Mouse (Mus musculus): ENCODE data around the gene Ppil4. TPM values are rescaled to one million over a fixed set of nuclear protein-coding genes. Genes with fewer than 3 reads are reported as not detected.

Gene Ppil4
- polyA plus RNA-seq, 1 experiment from 2014 or later, result 39.0 TPM

- Histone ChIP-seq H3K27ac (ENCODE audit: low read depth) (no peak overlapping the region), H3K27me3 (ENCODE audit: insufficient read depth, low read length) (no peaks in the 10 kb centered on the region), H3K4me2 (no peak overlapping the region), H3K9ac (no peak overlapping the region), H3K4me3 (ENCODE audit: low read depth, low read length) (no peak overlapping the region), H3K9me3 (ENCODE audit: low read depth, low read length) (no peaks in the 10 kb centered on the region), H3K36me3 (ENCODE audit: insufficient read depth) (peaks cover 83% of the 10 kb centered on the region), H3K4me1 (ENCODE audit: insufficient read depth) (no peaks in the 10 kb centered on the region)
- DNase-seq (no peak), ATAC-seq (ENCODE audit: insufficient read depth) (no peak)
- 84% methylated on average over 2 of the region's 2 CpGs for WGBS
- no peak for TF ChIP-seq CTCF (IDR thresholded peaks at IDR 0.05; ENCODE audit: low read depth)
Measured at GRCm38 (mm10) chr10:7802519-7803140, 9.9 kb downstream of the Ppil4 start.

GRCm38 (mm10) chr10:7809937-7810336 is 17.2 kb downstream of the Ppil4 start:
- ATAC-seq (ENCODE audit: insufficient read depth) (peak; percentile 44; the same call in 1 of the 2 replicates), DNase-seq (peak; percentile 89)
- WGBS, result 35% methylated on average over 2 of the region's 2 CpGs
- Histone ChIP-seq H3K36me3 (ENCODE audit: insufficient read depth) (peaks cover 81% of the 10 kb centered on the region), H3K4me2 (no peak overlapping the region), H3K9ac (no peak overlapping the region), H3K9me3 (ENCODE audit: low read depth, low read length) (no peaks in the 10 kb centered on the region), H3K27ac (ENCODE audit: low read depth) (no peak overlapping the region), H3K27me3 (ENCODE audit: insufficient read depth, low read length) (no peaks in the 10 kb centered on the region), H3K4me1 (ENCODE audit: insufficient read depth) (no peaks in the 10 kb centered on the region), H3K4me3 (ENCODE audit: low read depth, low read length) (no peak overlapping the region)
- peak; percentile 75 for TF ChIP-seq CTCF (IDR thresholded peaks at IDR 0.05; ENCODE audit: low read depth)

- H3K9ac ChIP-seq, result no peak overlapping the region
- H3K4me1 ChIP-seq (ENCODE audit: insufficient read depth), result no peaks in the 10 kb centered on the region
- DNase-seq (no peak), ATAC-seq (ENCODE audit: insufficient read depth) (no peak)
- H3K4me2 ChIP-seq, result no peak overlapping the region
- H3K4me3 ChIP-seq (ENCODE audit: low read depth, low read length), result no peak overlapping the region
- no peak overlapping the region for H3K27ac ChIP-seq (ENCODE audit: low read depth)
- peaks cover 53% of the 10 kb centered on the region for H3K36me3 ChIP-seq (ENCODE audit: insufficient read depth)
- TF ChIP-seq CTCF (IDR thresholded peaks at IDR 0.05; ENCODE audit: low read depth), result no peak
- H3K9me3 ChIP-seq (ENCODE audit: low read depth, low read length), result no peaks in the 10 kb centered on the region
- 68% methylated on average over 2 of the region's 2 CpGs for WGBS
- H3K27me3 ChIP-seq (ENCODE audit: insufficient read depth, low read length), result no peaks in the 10 kb centered on the region
Measured at GRCm38 (mm10) chr10:7816476-7816875, 23.8 kb downstream of the Ppil4 start.

- no peak overlapping the region for H3K4me3 ChIP-seq (ENCODE audit: low read depth, low read length)
- H3K9ac ChIP-seq, result no peak overlapping the region
- H3K4me1 ChIP-seq (ENCODE audit: insufficient read depth), result no peaks in the 10 kb centered on the region
- DNase-seq (no peak), ATAC-seq (ENCODE audit: insufficient read depth) (no peak)
- no peak overlapping the region for H3K4me2 ChIP-seq
- no peaks in the 10 kb centered on the region for H3K9me3 ChIP-seq (ENCODE audit: low read depth, low read length)
- WGBS, result 77% methylated on average over 4 of the region's 4 CpGs
- no peaks in the 10 kb centered on the region for H3K27me3 ChIP-seq (ENCODE audit: insufficient read depth, low read length)
- H3K36me3 ChIP-seq (ENCODE audit: insufficient read depth), result peaks cover 47% of the 10 kb centered on the region
- no peak overlapping the region for H3K27ac ChIP-seq (ENCODE audit: low read depth)
- no peak for TF ChIP-seq CTCF (IDR thresholded peaks at IDR 0.05; ENCODE audit: low read depth)
Measured at GRCm38 (mm10) chr10:7818676-7819075, 26.0 kb downstream of the Ppil4 start.

- 65% methylated on average over 4 of the region's 4 CpGs for WGBS
- no peak for ATAC-seq (ENCODE audit: insufficient read depth)
- H3K36me3 ChIP-seq (ENCODE audit: insufficient read depth), result peaks cover 48% of the 10 kb centered on the region
Measured at GRCm38 (mm10) chr10:7819156-7819555, 26.5 kb downstream of the Ppil4 start.

GRCm38 (mm10) chr10:7819603-7820002 is 26.9 kb downstream of the Ppil4 start:
- Histone ChIP-seq H3K27ac (ENCODE audit: low read depth) (no peak overlapping the region), H3K9ac (no peak overlapping the region), H3K4me1 (ENCODE audit: insufficient read depth) (no peaks in the 10 kb centered on the region), H3K36me3 (ENCODE audit: insufficient read depth) (peaks cover 43% of the 10 kb centered on the region), H3K4me3 (ENCODE audit: low read depth, low read length) (no peak overlapping the region), H3K4me2 (no peak overlapping the region), H3K27me3 (ENCODE audit: insufficient read depth, low read length) (no peaks in the 10 kb centered on the region), H3K9me3 (ENCODE audit: low read depth, low read length) (no peaks in the 10 kb centered on the region)
- 46% methylated on average over 4 of the region's 4 CpGs for WGBS
- peak; percentile 79 for DNase-seq
- no peak for TF ChIP-seq CTCF (IDR thresholded peaks at IDR 0.05; ENCODE audit: low read depth)
- ATAC-seq (ENCODE audit: insufficient read depth), result peak; percentile 96

More at GRCm38 (mm10) chr10:7819156-7819555, 26.5 kb downstream of the Ppil4 start:
- Histone ChIP-seq H3K9ac (no peak overlapping the region), H3K4me1 (ENCODE audit: insufficient read depth) (no peaks in the 10 kb centered on the region), H3K9me3 (ENCODE audit: low read depth, low read length) (no peaks in the 10 kb centered on the region), H3K27ac (ENCODE audit: low read depth) (no peak overlapping the region), H3K27me3 (ENCODE audit: insufficient read depth, low read length) (no peaks in the 10 kb centered on the region), H3K4me2 (no peak overlapping the region), H3K4me3 (ENCODE audit: low read depth, low read length) (no peak overlapping the region)
- no peak for DNase-seq
- no peak for TF ChIP-seq CTCF (IDR thresholded peaks at IDR 0.05; ENCODE audit: low read depth)

GRCm38 (mm10) chr10:7820171-7820570 is 27.5 kb downstream of the Ppil4 start:
- no peak for ATAC-seq (ENCODE audit: insufficient read depth)
- Histone ChIP-seq H3K9ac (no peak overlapping the region), H3K4me2 (no peak overlapping the region), H3K9me3 (ENCODE audit: low read depth, low read length) (no peaks in the 10 kb centered on the region), H3K27ac (ENCODE audit: low read depth) (no peak overlapping the region), H3K4me1 (ENCODE audit: insufficient read depth) (no peaks in the 10 kb centered on the region), H3K27me3 (ENCODE audit: insufficient read depth, low read length) (no peaks in the 10 kb centered on the region), H3K36me3 (ENCODE audit: insufficient read depth) (peaks cover 40% of the 10 kb centered on the region; the same call in 1 of the 2 replicates), H3K4me3 (ENCODE audit: low read depth, low read length) (no peak overlapping the region)
- WGBS, result 80% methylated on average over 5 of the region's 5 CpGs
- DNase-seq, result no peak
- TF ChIP-seq CTCF (IDR thresholded peaks at IDR 0.05; ENCODE audit: low read depth), result no peak
